Mouse (Mus musculus): ENCODE results near the gene S1pr4.
A peak's percentile ranks its signal among the peaks of the same experiment; 100 is the strongest.

DNA sequence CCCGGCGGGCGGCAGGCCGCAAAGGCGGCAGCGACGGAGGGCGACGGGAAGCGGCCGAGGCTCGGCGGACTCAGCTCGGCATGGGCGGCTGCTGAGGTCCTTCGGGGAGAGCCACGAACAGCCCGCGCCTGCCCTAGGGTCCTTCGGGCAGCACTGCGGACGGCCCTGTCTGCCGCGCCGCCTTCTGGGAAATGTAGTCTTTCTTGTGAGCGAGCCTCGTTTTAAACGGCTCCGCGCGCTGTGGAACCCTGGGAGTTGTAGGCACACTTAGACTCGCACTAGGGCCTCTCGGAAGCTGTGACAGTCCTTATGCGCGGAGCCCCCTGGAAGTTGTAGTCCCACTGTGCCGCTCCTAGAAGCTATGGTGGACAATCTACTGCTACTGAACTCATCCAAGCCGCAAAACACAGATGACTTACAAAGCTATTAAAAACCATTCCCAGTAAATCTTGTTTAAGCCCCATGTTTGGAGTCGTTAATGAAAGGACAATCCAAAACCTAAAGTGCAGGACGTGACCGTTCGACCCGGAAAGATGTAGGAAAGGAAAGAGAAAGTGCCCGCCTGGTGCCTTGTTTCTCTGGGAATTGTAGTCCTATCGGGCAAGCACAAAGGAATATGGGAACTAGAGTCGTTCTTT lies 3.5 kb downstream of the S1pr4 start, which contains the start of gene Ncln:
- no peak for TF ChIP-seq CTCF (IDR thresholded peaks at IDR 0.05; ENCODE audit: insufficient read depth, low read length)
- peak; percentile 54; the same call in 1 of the 2 replicates for TF ChIP-seq POLR2A (IDR thresholded peaks at IDR 0.05; ENCODE audit: borderline replicate concordance, extremely low read depth, low read depth, low read length)
